Mouse (Mus musculus): ENCODE measurements around the gene Zcchc10.

Gene Zcchc10

DNA sequence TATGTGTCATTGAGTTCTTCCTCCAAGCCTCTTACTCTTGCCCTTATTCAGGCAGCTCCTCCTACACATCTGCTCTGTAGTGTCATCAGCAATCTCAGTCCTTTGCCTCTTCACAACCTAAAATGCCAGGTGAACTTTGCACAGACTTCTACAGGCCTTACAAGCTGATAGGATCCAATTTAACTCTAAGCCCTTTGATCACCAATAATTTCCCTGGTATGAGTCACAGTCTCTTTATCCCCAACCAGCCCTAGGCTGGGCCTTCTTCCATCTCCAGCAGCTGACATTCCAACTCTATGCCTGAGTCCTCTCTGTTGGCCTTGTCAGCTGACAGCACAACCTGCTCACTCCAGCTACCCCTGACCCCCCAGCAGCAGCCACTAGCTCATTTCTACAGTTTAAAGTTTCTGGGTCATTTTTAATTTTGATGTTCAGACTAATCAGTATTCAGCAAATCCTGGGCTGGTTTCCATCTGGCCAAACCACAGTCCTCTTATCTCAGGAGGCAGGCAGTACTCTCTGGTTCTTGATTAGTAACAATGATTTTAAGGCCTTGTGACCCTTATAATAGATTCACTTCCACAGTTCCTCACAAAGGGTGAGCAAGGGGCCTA, 16.1 kb upstream of the Zcchc10 start:
- TF ChIP-seq GATA4 (IDR thresholded peaks at IDR 0.05; ENCODE audit: insufficient replicate concordance, low read length), result peak; percentile 67; the same call in 1 of the 2 replicates

- no peak for TF ChIP-seq GATA4 (IDR thresholded peaks at IDR 0.05; ENCODE audit: insufficient replicate concordance, low read length)
These were observed 15.6 kb upstream of the Zcchc10 start for GRCm38 (mm10) chr11:53308884-53309310.

DNA sequence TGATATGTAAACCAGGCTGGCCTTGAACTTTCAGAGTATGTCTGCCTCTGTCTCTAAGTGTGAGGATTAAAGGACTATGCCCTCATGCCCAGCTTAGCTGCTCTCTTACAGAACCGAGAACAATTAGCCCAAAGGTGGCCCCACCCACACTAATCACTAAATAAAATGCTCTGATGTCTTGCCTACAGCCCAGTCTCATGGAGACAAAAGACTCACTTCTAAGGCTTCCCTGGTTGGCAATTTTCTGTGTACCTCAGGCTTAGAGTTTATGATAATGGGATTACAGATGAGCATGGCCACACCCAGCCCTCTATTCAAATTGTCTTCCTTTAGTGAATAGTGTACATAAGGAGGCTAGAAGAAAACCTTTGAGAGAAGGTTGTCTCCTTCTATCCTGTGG, 13.1 kb upstream of the Zcchc10 start:
- TF ChIP-seq GATA4 (IDR thresholded peaks at IDR 0.05; ENCODE audit: insufficient replicate concordance, low read length), result no peak

- TF ChIP-seq GATA4 (IDR thresholded peaks at IDR 0.05; ENCODE audit: insufficient replicate concordance, low read length), result peak; percentile 46; the same call in 1 of the 2 replicates
These were observed 9.7 kb upstream of the Zcchc10 start for GRCm38 (mm10) chr11:53314770-53315173.

- no peak for TF ChIP-seq GATA4 (IDR thresholded peaks at IDR 0.05; ENCODE audit: insufficient replicate concordance, low read length)
These were observed 7.5 kb upstream of the Zcchc10 start for GRCm38 (mm10) chr11:53316996-53317395.

GRCm38 (mm10) chr11:53318041-53318440, 6.4 kb upstream of the Zcchc10 start:
- TF ChIP-seq GATA4 (IDR thresholded peaks at IDR 0.05; ENCODE audit: insufficient replicate concordance, low read length), result no peak

DNA sequence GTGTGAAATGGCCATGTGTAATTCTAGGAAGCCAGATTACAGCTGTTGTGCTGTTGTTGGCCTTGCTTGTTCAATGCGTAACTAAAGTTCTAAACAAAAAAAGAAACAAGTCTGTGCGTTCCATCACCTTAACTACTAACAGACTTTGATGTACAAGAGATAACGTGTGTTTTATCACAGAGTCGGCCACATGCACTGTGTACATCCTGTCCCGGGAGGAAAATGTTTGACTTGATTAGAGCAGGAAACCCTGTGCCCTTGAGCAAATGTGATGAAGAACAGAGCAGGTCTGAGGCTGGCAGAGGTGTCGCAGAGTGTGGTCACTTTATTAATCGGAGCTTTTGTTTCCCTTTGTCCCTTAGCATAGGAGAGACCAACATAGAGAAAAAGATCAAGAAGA, 5.8 kb downstream of the Zcchc10 start:
- TF ChIP-seq GATA4 (IDR thresholded peaks at IDR 0.05; ENCODE audit: insufficient replicate concordance, low read length), result no peak

DNA sequence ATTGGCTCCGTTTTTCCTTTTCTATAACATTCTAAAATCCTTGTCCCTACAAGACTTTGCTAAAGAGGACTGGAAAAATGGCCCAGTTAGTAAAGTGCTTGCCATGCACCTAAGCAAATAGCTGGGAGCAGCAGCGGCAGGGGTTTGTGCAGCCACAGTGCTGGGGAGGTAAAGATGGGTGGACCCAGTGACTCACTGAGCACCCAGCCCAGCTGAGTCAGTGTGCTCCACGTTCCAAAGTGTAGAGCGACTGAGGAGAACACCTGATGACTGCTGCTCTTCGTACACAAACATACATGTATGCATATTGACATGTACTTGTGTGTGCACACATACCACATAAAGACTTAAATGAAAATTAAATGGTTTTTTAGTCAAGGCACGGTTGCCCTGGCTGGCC, 6.6 kb downstream of the Zcchc10 start:
- no peak for TF ChIP-seq GATA4 (IDR thresholded peaks at IDR 0.05; ENCODE audit: insufficient replicate concordance, low read length)

DNA sequence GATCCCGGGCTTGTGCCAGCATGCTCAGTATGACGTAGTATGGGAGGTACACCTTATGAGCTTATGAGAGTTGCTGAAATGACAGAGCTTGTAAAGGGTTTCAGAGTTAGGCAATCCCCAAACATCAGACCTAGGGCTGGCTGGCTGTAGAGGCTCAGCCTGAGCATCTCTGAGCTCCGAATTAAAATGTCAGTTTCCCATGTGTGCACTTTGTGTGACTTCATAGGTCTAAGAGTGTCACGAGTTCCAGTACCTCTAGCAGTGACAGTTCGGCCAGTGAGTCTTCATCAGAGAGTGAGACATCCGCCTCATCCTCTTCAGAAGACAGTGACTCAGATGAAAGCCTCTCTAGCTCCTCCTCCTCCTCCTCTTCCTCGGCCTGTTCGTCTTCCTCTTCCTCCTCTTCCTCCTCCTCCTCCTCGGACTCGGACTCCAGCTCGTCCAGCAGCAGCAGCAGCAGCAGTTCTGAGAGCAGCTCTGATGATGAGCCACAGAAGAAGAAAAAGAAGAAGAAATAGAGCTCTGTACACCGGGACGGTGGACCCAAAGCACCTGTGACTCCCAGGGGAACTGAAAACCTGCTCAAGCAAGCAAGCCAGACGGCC, 7.7 kb downstream of the Zcchc10 start:
- TF ChIP-seq GATA4 (IDR thresholded peaks at IDR 0.05; ENCODE audit: insufficient replicate concordance, low read length), result no peak

GRCm38 (mm10) chr11:53335505-53336181, 11.2 kb downstream of the Zcchc10 start:
- TF ChIP-seq GATA4 (IDR thresholded peaks at IDR 0.05; ENCODE audit: insufficient replicate concordance, low read length), result no peak

DNA sequence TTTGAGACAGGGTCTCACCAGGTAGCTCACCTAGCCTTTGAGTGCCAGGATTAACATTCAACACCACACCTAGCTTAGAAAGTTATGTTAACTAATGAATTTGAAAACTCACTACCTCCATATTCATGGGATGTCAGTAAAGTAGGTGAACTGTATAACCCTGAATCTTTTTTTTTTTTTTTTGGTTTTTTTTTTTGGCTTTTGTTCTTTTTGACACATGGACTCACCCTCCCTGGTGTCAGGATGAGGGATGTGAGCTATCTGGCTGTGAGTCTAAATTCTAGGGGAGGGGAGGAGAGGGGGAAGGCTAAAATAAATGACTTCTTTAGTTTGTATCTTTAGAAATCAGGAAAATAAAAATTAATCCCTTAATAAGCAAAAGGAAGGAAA, 11.7 kb downstream of the Zcchc10 start:
- TF ChIP-seq GATA4 (IDR thresholded peaks at IDR 0.05; ENCODE audit: insufficient replicate concordance, low read length), result no peak

GRCm38 (mm10) chr11:53336924-53337323, 12.4 kb downstream of the Zcchc10 start:
- TF ChIP-seq GATA4 (IDR thresholded peaks at IDR 0.05; ENCODE audit: insufficient replicate concordance, low read length), result no peak

GRCm38 (mm10) chr11:53337684-53338083, 13.2 kb downstream of the Zcchc10 start:
- no peak for TF ChIP-seq GATA4 (IDR thresholded peaks at IDR 0.05; ENCODE audit: insufficient replicate concordance, low read length)

DNA sequence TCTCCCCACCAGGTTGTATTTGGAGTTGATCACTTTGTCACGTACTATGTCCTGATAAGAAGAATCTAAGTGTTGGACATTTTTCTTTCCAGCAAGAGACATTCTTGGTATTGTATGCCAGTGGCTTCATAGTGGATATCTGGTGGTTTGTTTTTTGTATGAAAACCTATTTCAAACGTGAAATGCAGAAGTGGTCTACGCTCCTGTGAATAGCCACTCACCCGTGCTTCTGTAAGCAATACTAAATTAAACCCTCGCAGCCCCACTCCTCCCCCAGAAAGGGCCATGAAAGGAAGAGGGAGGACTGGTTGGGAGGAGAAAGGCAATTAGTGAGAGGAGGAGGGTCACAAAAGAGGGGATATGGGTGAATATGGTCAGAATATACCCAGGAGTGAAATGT, 18.2 kb downstream of the Zcchc10 start:
- TF ChIP-seq GATA4 (IDR thresholded peaks at IDR 0.05; ENCODE audit: insufficient replicate concordance, low read length), result no peak

DNA sequence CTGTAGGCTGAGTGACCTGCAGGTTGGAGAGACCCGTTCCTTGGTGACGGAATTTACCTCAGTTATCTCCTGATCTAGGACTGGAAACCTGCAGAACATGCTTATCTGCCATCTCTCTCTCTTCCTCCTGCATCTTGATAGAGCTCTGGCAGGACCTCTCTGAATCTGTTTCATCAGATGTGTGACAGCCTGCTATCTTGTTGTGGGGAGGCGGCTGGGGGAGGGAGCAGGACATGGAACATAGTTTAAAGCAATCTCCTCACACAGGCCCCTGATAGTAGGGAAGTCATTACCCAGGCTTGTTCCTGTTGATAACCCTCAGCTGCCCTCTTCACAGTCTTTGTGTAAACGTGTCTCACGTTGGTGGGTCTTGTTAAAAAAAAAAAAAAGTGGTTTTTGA, 20.8 kb downstream of the Zcchc10 start:
- peak; percentile 40; the same call in 1 of the 2 replicates for TF ChIP-seq GATA4 (IDR thresholded peaks at IDR 0.05; ENCODE audit: insufficient replicate concordance, low read length)

DNA sequence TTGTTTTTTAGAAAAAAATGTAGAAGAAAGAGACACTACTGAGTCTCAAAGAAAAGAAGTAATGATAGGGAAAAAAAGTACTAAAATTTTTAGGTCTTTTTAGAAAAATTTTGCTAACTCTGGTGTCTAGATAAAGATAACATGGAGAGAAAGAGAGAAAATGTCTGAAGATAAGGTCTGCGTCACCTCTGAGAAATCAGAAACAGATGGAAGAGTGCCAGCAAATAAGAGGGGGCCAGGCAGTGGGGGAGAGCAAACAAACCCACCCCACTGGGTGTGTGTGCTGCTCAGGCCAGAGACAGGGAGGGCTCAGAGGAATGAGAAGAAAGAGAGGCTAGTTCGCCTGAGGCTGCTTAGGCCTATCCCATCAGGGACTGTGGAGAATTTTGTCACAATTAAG, 21.3 kb downstream of the Zcchc10 start:
- no peak for TF ChIP-seq GATA4 (IDR thresholded peaks at IDR 0.05; ENCODE audit: insufficient replicate concordance, low read length)
